In the genomic region with DNA sequence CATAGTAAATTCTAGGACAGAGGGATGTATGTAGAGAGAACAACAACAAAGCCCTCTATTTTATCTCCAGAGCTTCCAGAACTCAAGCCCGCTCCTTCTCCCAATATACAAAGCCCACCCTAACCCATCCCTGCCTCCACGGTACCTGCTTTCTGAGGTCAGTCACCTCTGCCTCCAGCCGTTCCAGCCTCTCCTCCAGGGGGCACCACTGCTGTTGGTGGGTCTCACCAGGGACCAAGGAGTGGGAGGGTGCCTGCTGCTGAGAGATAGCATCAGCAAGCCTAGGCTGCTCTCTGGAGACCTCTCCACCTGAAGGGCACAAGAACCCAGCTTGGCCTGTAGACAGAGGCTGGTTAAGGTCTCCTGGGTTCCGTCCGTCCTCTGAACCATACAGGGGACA, we compare ENCODE assay signal across 1 mouse cellular context.
TF ChIP-seq lines count a peak whose summit lies in the region.

No protein-coding gene starts in this region.

TF ChIP-seq in CH12.LX, 34 proteins besides CTCF, POLR2A, EP300 and RAD21:
- no peak for TF ChIP-seq UBTF (IDR thresholded peaks at IDR 0.05; ENCODE audit: low read depth, low read length)
- no peak for TF ChIP-seq HCFC1 (IDR thresholded peaks at IDR 0.05; ENCODE audit: low read depth, low read length)
- TF ChIP-seq MEF2A (IDR thresholded peaks at IDR 0.05; ENCODE audit: borderline replicate concordance, low read depth, low read length): no peak
- no peak for TF ChIP-seq ZMIZ1 (IDR thresholded peaks at IDR 0.05; ENCODE audit: low read depth, low read length)
- TF ChIP-seq KAT2A (IDR thresholded peaks at IDR 0.05; ENCODE audit: insufficient replicate concordance, low read length): no peak
- no peak for TF ChIP-seq MAFK (IDR thresholded peaks at IDR 0.05; ENCODE audit: insufficient replicate concordance, low read length)
- TF ChIP-seq SIN3A (IDR thresholded peaks at IDR 0.05; ENCODE audit: low read length): no peak
- peak; percentile 41; the same call in 1 of the 2 replicates for TF ChIP-seq SMC3 (IDR thresholded peaks at IDR 0.05; ENCODE audit: low read depth, low read length)
